Mouse (Mus musculus) erythroid progenitor cell, adult 5-6 weeks (primary cell): Measurements from ENCODE around the gene Gtf3c5. TPM values are rescaled to one million over a fixed set of nuclear protein-coding genes. Genes with fewer than 3 reads are reported as not detected.

Experiments used
- ATAC-seq: replicated peaks from 2 replicates; pipeline ENCODE4 v1.8.0; 2016; ENCODE audit warnings: moderate number of reproducible peaks, mild to moderate bottlenecking, moderate TSS enrichment, inconsistent platforms; ENCODE audit not compliant: poor library complexity, low FRiP score, severe bottlenecking
- total RNA-seq, 2 experiments: library from RNA; stranded (forward) in 1 of 2; stranded (reverse) in 1 of 2; fragments of 150-400 nt in 1 of 2; fragments of 186-747, 209-891 nt in 1 of 2; gene quantifications; 2 replicates each; pipeline versions ENCODE4 v1.2.3 to v1.2.4; 2015 to 2017; ENCODE audit warnings: low replicate concordance in 2 of 2

The Gtf3c5 gene
- total RNA-seq, 2 experiments from 2014 or later, result 11.0 to 17.2 TPM

DNA sequence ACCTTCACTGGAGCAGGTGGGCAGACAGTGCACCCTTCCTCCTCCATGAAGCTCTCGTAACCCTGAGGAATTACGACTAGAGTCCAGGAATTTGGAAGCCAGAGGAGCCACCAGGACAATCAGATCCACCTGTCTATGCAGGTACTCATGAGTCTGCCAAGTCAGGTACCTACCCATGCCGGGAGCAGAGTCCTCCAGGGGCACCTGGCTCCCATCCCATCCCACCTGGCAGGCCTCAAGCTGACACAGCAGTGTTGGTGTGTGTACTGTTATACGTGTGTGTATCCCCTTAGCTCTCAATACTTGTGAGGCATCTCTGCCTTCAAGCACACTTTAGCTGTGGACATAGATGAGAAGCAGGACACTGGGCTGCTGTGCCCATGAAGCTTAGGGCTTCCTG lies 61.4 kb downstream of the Gtf3c5 start:
- ATAC-seq, result no peak

DNA sequence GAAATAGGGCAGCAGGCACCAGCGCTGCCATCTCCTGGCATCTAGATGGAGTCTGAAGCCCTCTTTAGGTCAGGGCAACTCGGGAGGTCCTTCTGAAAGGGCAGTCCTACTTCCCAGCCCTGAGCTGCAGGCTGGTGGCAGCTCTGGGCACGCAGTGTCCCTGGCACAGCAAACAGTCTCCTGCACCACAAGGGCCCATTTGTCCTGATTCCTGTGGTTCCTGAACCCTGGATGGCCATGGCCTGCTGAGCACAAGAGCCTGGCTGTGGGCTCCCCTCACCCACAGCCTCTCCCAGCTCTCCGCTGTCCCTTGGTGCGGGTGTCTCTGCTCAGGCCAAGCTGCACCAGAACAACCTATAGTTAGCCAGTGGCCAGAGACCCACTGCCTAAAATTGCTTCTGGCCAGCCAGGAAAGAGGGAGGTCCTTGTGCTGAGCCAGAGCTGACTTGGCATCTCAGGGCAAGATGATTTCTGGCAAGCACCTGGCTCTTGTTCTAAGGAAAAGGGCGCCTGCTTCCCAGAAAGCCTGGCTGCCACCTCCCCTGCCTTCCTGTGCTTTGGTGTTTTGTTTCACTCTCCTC lies 61.9 kb downstream of the Gtf3c5 start:
- no peak for ATAC-seq

DNA sequence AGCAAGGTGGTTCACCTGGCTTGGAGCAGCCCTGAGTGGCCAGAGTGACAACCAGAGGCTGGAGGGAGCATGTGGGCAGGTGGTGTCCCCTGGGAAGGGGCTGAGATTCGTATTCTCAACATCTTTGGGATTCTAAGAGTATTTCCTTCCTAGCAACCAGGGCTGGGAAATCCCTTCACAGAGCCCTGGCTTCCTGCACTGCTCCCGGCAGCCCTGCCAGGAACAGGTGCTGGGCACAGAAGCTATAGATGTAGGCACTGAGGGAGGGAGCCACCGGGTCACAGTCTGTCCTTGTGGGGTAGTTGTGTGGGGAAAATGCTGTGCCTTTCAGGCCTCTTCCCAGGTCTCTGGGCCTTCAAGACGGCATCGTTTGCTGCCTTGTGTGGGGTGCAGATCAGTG lies 63.0 kb downstream of the Gtf3c5 start:
- no peak for ATAC-seq

DNA sequence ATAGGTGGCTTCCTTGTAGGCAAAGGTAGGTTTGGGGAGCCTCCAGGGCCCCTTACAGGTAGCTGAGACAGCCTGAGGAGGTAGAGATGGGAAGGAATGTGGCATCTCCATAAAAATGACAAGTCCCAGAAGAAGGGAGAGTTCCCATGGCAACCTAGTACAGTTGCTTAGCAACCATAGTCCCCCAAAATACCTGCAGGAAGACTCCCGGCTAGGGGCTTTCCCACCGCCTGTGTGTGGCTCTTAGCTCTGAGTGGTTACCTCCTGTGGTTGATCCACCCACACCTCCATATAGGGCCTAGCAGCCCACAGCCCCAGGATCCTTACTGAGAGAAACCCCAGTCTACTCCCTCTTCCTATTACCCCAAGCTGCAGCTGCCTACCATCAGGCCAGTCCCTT lies 65.3 kb downstream of the Gtf3c5 start:
- ATAC-seq, result no peak

DNA sequence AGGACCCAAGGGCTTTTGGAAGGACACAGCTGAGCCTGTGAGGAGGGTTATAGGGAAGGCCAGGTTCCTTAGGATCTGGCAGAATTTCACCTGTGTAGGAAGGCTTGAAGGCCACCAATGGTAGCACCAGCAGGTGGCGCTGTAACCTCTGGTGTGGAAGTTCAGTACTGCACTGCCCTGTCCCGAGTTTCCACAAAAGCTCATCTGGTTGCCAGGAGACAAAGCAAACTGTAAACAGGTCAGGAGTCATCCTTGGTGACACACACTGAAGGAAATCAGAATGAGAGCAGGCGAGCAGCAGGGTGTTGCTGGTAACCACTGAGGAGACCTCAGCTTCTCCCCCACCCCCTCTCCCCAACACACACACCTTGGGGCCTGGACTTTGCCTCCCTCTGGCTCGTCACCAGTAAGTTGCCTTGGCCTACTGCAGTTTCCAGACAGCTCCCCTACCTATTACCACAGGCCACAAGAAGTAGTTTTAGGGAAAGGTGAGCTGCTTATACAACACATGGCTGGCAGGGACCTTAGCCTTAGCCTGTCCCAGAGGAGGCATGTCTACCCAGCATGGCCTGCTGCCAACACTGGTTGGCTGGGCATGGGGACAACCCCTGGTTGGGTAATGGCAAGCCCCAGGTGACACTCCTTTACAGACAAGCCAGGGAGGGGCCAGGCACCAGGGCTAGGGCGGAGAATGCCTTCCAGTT lies 66.2 kb downstream of the Gtf3c5 start:
- no peak for ATAC-seq

Other genes starting within 250 kb of the Gtf3c5 start
- gene Ppp1r26, start 137.0 kb downstream of the Gtf3c5 start, total RNA-seq (2015; ENCODE audit: low replicate concordance), result not detected in 2 replicates
- not detected in 2 replicates for gene Ppp1r26, start 137.0 kb downstream of the Gtf3c5 start, total RNA-seq (2017; ENCODE audit: low replicate concordance)
- gene 1700007K13Rik, start 117.4 kb downstream of the Gtf3c5 start, total RNA-seq (2015; ENCODE audit: low replicate concordance), result not detected in 2 replicates
- gene 1700007K13Rik, start 117.4 kb downstream of the Gtf3c5 start, total RNA-seq (2017; ENCODE audit: low replicate concordance), result not detected in 2 replicates
- gene Mrps2, start 115.7 kb downstream of the Gtf3c5 start, total RNA-seq (2015; ENCODE audit: low replicate concordance), result 8.0 and 8.3 TPM in 2 replicates
- 2.3 and 5.9 TPM in 2 replicates for gene Mrps2, start 115.7 kb downstream of the Gtf3c5 start, total RNA-seq (2017; ENCODE audit: low replicate concordance)
- gene Gbgt1, start 86.9 kb downstream of the Gtf3c5 start, total RNA-seq (2015; ENCODE audit: low replicate concordance), result 2.9 TPM in 1 of 2 replicates, not detected in the other
- 0.39 and 4.9 TPM in 2 replicates for gene Gbgt1, start 86.9 kb downstream of the Gtf3c5 start, total RNA-seq (2017; ENCODE audit: low replicate concordance)
- gene Gm10134, start 77.7 kb downstream of the Gtf3c5 start, total RNA-seq (2015; ENCODE audit: low replicate concordance), result not detected in 2 replicates
- not detected in 2 replicates for gene Gm10134, start 77.7 kb downstream of the Gtf3c5 start, total RNA-seq (2017; ENCODE audit: low replicate concordance)
- gene Ralgds, start 70.6 kb downstream of the Gtf3c5 start, total RNA-seq (2015; ENCODE audit: low replicate concordance), result 0.36 and 0.84 TPM in 2 replicates
- 0.90 and 0.98 TPM in 2 replicates for gene Ralgds, start 70.6 kb downstream of the Gtf3c5 start, total RNA-seq (2017; ENCODE audit: low replicate concordance)
- gene Cel, start 20.3 kb downstream of the Gtf3c5 start, total RNA-seq (2015; ENCODE audit: low replicate concordance), result not detected in 2 replicates
- gene Cel, start 20.3 kb downstream of the Gtf3c5 start, total RNA-seq (2017; ENCODE audit: low replicate concordance), result not detected in 2 replicates
- gene Gfi1b, start 38.2 kb upstream of the Gtf3c5 start, total RNA-seq (2015; ENCODE audit: low replicate concordance), result 123 and 130 TPM in 2 replicates
- gene Gfi1b, start 38.2 kb upstream of the Gtf3c5 start, total RNA-seq (2017; ENCODE audit: low replicate concordance), result 77.8 and 88.3 TPM in 2 replicates
- gene Tsc1, start 57.5 kb upstream of the Gtf3c5 start, total RNA-seq (2015; ENCODE audit: low replicate concordance), result 13.0 and 16.9 TPM in 2 replicates
- gene Tsc1, start 57.5 kb upstream of the Gtf3c5 start, total RNA-seq (2017; ENCODE audit: low replicate concordance), result 20.0 and 24.8 TPM in 2 replicates
- not detected in 2 replicates for gene Spaca9, start 116.0 kb upstream of the Gtf3c5 start, total RNA-seq (2015; ENCODE audit: low replicate concordance)
- not detected in 2 replicates for gene Spaca9, start 116.0 kb upstream of the Gtf3c5 start, total RNA-seq (2017; ENCODE audit: low replicate concordance)
- gene Ak8, start 116.4 kb upstream of the Gtf3c5 start, total RNA-seq (2015; ENCODE audit: low replicate concordance), result 0.84 TPM in 1 of 2 replicates, not detected in the other
- 0.26 TPM in 1 of 2 replicates, not detected in the other for gene Ak8, start 116.4 kb upstream of the Gtf3c5 start, total RNA-seq (2017; ENCODE audit: low replicate concordance)